Mouse (Mus musculus) G1E (cell line): Measurements from ENCODE around the gene Bex3.

Experiments used
- CTCF ChIP-seq: IDR thresholded peaks from 2 replicates; pipeline ENCODE4 v1.5.1; 2012; ENCODE audit warnings: low read depth, low read length, inconsistent platforms, mixed read lengths
- GATA1 ChIP-seq: IDR thresholded peaks from 2 replicates; pipeline ENCODE4 v1.6.1; 2012; ENCODE audit warnings: borderline replicate concordance, low read length, inconsistent platforms, mixed read lengths
- GATA2 ChIP-seq: IDR thresholded peaks from 2 replicates; pipeline ENCODE4 v1.6.1; 2012; ENCODE audit warnings: low read depth, low read length, inconsistent platforms, borderline replicate concordance
- POLR2AphosphoS5 ChIP-seq: IDR thresholded peaks from 2 replicates; pipeline ENCODE4 v1.6.1; 2012; ENCODE audit warnings: low read depth, low read length, inconsistent platforms; ENCODE audit not compliant: insufficient replicate concordance
- TAL1 ChIP-seq: conservative IDR thresholded peaks from 2 replicates; pipeline ENCODE4 v1.6.1; 2012; ENCODE audit warnings: low read depth, low read length, inconsistent platforms, mixed read lengths

GRCm38 (mm10) chrX:136223714-136224113 is 46.3 kb upstream of the Bex3 start:
- TF ChIP-seq CTCF (no peak), GATA1 (no peak), TAL1 (no peak), GATA2 (no peak), POLR2AphosphoS5 (no peak)
